Mouse (Mus musculus): ENCODE results near the gene Stard13.

Gene Stard13

GRCm38 (mm10) chr5:151233400-151234031 lies at the start of gene Stard13:
Stard13 (minus strand) TSS chr5:151233836.
- in situ Hi-C loops (cut with MboI), result no loop called here

- in situ Hi-C loops (cut with MboI), result no loop called here
Observed at GRCm38 (mm10) chr5:151279531-151279930, 45.9 kb upstream of the Stard13 start.

GRCm38 (mm10) chr5:151277927-151278326 lies 44.3 kb upstream of the Stard13 start:
- in situ Hi-C loops (cut with MboI), result no loop called here

GRCm38 (mm10) chr5:151275986-151276385 lies 42.4 kb upstream of the Stard13 start:
- in situ Hi-C loops (cut with MboI), result no loop called here

GRCm38 (mm10) chr5:151274265-151274664 lies 40.6 kb upstream of the Stard13 start:
- in situ Hi-C loops (cut with MboI), result no loop called here

GRCm38 (mm10) chr5:151270815-151271214 lies 37.2 kb upstream of the Stard13 start:
- in situ Hi-C loops (cut with MboI), result no loop called here

GRCm38 (mm10) chr5:151266896-151267634 lies 33.4 kb upstream of the Stard13 start:
- in situ Hi-C loops (cut with MboI), result no loop called here

GRCm38 (mm10) chr5:151261558-151261957 lies 27.9 kb upstream of the Stard13 start:
- in situ Hi-C loops (cut with MboI), result no loop called here

- in situ Hi-C loops (cut with MboI), result no loop called here
Observed at GRCm38 (mm10) chr5:151252213-151252612, 18.6 kb upstream of the Stard13 start.

- in situ Hi-C loops (cut with MboI), result no loop called here
Observed at GRCm38 (mm10) chr5:151251656-151252055, 18.0 kb upstream of the Stard13 start.

GRCm38 (mm10) chr5:151248671-151249620 lies 15.3 kb upstream of the Stard13 start:
- in situ Hi-C loops (cut with MboI), result no loop called here

GRCm38 (mm10) chr5:151248084-151248483 lies 14.4 kb upstream of the Stard13 start:
- in situ Hi-C loops (cut with MboI), result no loop called here

- in situ Hi-C loops (cut with MboI), result no loop called here
Observed at GRCm38 (mm10) chr5:151247115-151247875, 13.7 kb upstream of the Stard13 start.

- in situ Hi-C loops (cut with MboI), result no loop called here
Observed at GRCm38 (mm10) chr5:151246287-151246686, 12.7 kb upstream of the Stard13 start.

- in situ Hi-C loops (cut with MboI), result no loop called here
Observed at GRCm38 (mm10) chr5:151245571-151245970, 11.9 kb upstream of the Stard13 start.

GRCm38 (mm10) chr5:151238730-151239129 lies 5.1 kb upstream of the Stard13 start:
- in situ Hi-C loops (cut with MboI), result no loop called here

GRCm38 (mm10) chr5:151236411-151236810 lies 2.8 kb upstream of the Stard13 start:
- in situ Hi-C loops (cut with MboI), result no loop called here

GRCm38 (mm10) chr5:151232576-151233299 lies 898 bp downstream of the Stard13 start:
- in situ Hi-C loops (cut with MboI), result no loop called here

GRCm38 (mm10) chr5:151231861-151232260 lies 1.8 kb downstream of the Stard13 start:
- in situ Hi-C loops (cut with MboI), result no loop called here

GRCm38 (mm10) chr5:151231411-151231810 lies 2.2 kb downstream of the Stard13 start:
- in situ Hi-C loops (cut with MboI), result no loop called here

- in situ Hi-C loops (cut with MboI), result no loop called here
Observed at GRCm38 (mm10) chr5:151230427-151230826, 3.2 kb downstream of the Stard13 start.
